Mouse (Mus musculus) embryonic facial prominence, embryonic 14.5 days (tissue): ENCODE results near the gene Fam71e2. TPM values are rescaled to one million over a fixed set of nuclear protein-coding genes. Genes with fewer than 3 reads are reported as not detected.
"Not testable (repeated sequence)": the region's sequence is repeated elsewhere in the genome, so short reads cannot be mapped to it uniquely, and the experiment has no call there.

Experiments used
- ATAC-seq: fragments of 200-750 bp; cut with Nextera tagmentation; 2 replicates; pipeline ENCODE4 v1.8.0; 2017; ENCODE audit warnings: low read depth, moderate number of reproducible peaks, moderate TSS enrichment
- DNase-seq: peaks from one replicate; pipeline ENCODE4 v3.0.0-alpha.2; 2015; ENCODE audit warnings: low spot score
- H3K27ac ChIP-seq: fragments of 300-500 bp; sonication (generic); replicated peaks from 2 replicates; pipeline ENCODE4 v1.5.1; 2014; ENCODE audit warnings: low read depth, mild to moderate bottlenecking, low read length, moderate library complexity
- H3K27me3 ChIP-seq: fragments of 300-500 bp; sonication (generic); replicated peaks from 2 replicates; pipeline ENCODE4 v1.6.1; 2014; ENCODE audit warnings: low read length; ENCODE audit not compliant: control insufficient read depth, insufficient read depth
- H3K36me3 ChIP-seq: fragments of 300-500 bp; sonication (generic); 2 replicates; pipeline ENCODE4 v1.6.1; 2014; ENCODE audit warnings: low read length, mixed read lengths; ENCODE audit not compliant: control insufficient read depth, insufficient read depth
- H3K4me1 ChIP-seq: fragments of 300-500 bp; sonication (generic); 2 replicates; pipeline ENCODE4 v1.6.1; 2014; ENCODE audit warnings: antibody characterized with exemption, low read length; ENCODE audit not compliant: control insufficient read depth, insufficient read depth
- H3K4me2 ChIP-seq: fragments of 300-500 bp; sonication (generic); 2 replicates; pipeline ENCODE4 v1.6.1; 2014; ENCODE audit warnings: low read depth, mild to moderate bottlenecking, low read length, moderate library complexity, mixed read lengths
- H3K4me3 ChIP-seq: fragments of 300-500 bp; sonication (generic); 2 replicates; pipeline ENCODE4 v1.5.1; 2014; ENCODE audit warnings: low read depth, mild to moderate bottlenecking, low read length
- H3K9ac ChIP-seq: fragments of 300-500 bp; sonication (generic); 2 replicates; pipeline ENCODE4 v1.6.1; 2014; ENCODE audit warnings: low read depth, mild to moderate bottlenecking, low read length, moderate library complexity, mixed read lengths
- H3K9me3 ChIP-seq: fragments of 300-500 bp; sonication (generic); 2 replicates; pipeline ENCODE4 v1.6.1; 2016; ENCODE audit warnings: low read length; ENCODE audit not compliant: control insufficient read depth
- WGBS: fragments of 180-500 bp; shearing (Covaris S2); extraction: QIAGEN DNeasy Blood & Tissue Kit; methylation state at CpG from one replicate; pipeline ENCODE4 v1.1.7; 2014; 5-methylcytosine and 5-hydroxymethylcytosine counted together
- polyA plus RNA-seq: library from polyadenylated mRNA; unstranded; fragments of >200 nt; fragmentation: Nextera tagmentation; extraction: Ambion mirVana; gene quantifications from 2 replicates; pipeline ENCODE4 v1.2.1, GENCODE M21; 2014

Gene Fam71e2
- not detected in 2 replicates for polyA plus RNA-seq

DNA sequence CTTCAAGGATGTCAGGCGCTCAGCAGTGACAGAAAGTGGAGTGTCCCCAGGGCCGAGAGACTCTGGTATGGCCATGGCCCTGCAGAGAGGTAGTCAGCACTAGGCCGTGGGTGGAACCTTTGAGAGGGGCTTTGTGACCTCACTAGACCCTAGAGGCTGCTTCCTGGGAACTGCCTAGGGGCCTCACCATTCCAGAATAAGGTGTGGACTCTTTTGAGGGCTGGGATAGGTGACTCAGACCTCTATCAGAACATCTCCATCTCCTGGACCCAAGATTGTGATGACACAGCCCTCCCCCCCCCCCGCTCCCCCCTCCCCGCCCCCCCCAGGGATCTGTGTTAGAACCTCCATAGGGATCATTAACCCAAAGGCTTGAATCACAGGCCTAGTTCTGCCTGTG lies at the start of gene Fam71e2:
Gene Fam71e2, minus strand, starts transcription at position 101 of the 400 bp plus-strand sequence.
- Histone ChIP-seq H3K9ac (no peak within 1 kb of the TSS), H3K27me3 (peaks cover 11% of the 10 kb centered on the region), H3K4me2 (no peak within 1 kb of the TSS), H3K4me1 (no peaks in the 10 kb centered on the region), H3K9me3 (no peaks in the 10 kb centered on the region), H3K27ac (no peak within 1 kb of the TSS), H3K4me3 (no peak within 1 kb of the TSS), H3K36me3 (no peaks in the 10 kb centered on the region)
- WGBS = 69% methylated on average over 4 of the region's 5 CpGs
- no peak for ATAC-seq
- DNase-seq = no peak

DNA sequence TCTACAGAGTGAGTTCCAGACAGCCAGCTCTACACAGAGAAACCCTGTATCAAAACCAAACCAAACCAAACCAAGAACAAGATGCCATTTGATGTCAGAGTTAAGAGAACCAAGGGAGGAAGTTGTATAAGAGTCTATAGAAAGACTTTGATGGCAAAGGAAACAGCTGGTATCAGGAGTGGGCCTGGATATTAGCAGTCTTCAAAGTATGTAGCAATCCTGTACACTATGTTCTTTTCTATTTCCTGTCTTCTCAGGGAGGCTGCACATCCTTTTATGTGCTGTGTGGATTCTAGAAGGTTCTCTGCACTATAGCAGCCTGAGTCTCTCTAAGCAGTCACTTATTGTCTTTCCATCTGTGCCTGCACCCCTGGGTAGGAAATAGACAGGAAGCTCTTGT lies 45.5 kb upstream of the Fam71e2 start:
- ATAC-seq (no peak), DNase-seq (no peak)
- Histone ChIP-seq H3K4me3 (no peak overlapping the region), H3K4me2 (no peak overlapping the region), H3K9me3 (no peaks in the 10 kb centered on the region), H3K9ac (no peak overlapping the region), H3K27ac (no peak overlapping the region), H3K4me1 (peaks cover 6% of the 10 kb centered on the region; the same call in 1 of the 2 replicates), H3K36me3 (no peaks in the 10 kb centered on the region), H3K27me3 (no peaks in the 10 kb centered on the region)

DNA sequence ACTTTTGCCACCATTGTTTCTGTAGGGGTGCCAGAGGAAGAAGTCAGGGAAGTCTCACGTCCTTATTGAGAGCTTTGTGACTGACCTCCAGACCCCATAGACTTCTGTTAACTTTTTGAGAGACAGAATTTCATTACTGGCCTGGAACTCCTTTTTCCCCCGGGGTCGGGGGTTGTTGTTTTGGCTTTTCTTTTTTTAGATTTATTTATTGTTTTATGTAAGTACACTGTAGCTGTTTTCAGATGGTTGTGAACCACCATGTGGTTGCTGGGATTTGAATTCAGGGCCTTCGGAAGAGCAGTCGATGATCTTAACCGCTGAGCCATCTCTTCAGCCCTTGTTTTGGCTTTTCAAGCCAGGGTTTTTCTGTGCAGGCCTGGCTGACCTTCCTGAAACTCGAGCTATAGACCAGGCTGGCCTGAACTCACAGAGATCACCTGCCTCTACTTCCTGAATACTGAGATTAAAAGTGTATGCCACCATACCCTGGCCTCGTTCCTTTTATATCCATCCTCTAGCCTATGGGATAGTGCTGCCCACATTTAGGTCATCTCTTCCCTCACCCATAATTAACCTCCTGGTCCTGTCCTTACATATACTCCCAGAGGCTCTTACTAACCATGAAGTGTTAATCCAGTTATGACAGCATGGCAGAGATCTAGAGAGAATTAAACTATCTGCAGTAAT lies 42.1 kb upstream of the Fam71e2 start:
- Histone ChIP-seq H3K27me3 (no peaks in the 10 kb centered on the region), H3K4me3 (peak overlapping the region; percentile 97), H3K4me2 (peak overlapping the region; percentile 62), H3K9ac (peak overlapping the region; percentile 67), H3K9me3 (no peaks in the 10 kb centered on the region), H3K4me1 (peaks cover 21% of the 10 kb centered on the region), H3K27ac (peak overlapping the region; percentile 89), H3K36me3 (peaks cover 25% of the 10 kb centered on the region)
- DNase-seq = no peak
- ATAC-seq = no peak
- 23% methylated on average over 8 of the region's 8 CpGs for WGBS

DNA sequence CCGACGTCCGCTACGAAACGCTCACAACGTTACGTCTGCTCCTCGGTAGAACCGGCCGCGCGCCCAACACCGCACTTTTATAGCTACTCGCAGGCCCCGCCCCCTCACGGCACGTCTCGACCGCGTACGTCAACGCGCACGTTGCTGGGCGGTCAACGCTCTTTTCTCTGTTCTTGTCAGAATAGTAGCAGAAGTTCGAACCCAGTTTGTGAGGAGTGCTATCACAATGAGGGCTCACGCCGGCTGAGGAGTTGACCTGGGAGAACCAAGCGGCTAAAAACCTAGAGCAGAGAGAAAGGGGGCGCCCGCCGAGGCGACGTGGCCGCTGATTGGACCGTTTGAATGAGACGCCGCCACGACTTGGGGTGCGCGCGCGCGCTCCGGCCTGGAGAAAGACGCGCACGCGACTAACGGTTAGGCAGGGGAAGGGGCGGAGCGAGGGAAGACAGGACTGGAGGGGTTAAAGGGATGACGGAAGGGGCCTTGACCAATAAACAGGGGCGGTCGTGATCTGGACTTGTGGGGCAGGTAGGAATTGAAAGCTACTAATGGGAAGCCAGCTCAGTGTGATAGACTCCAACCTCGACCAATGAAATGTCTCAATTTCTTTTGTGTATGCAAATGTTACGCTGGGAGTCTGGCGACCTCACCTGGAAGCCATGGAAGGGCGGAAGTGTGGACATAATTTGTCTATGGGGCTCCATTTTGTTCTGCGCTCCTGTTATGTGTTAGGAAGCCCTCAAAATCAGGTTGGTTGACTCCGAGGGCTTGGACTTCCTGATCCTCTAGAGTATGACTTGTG lies 41.4 kb upstream of the Fam71e2 start, which contains the start of gene Ube2s:
Gene Ube2s, minus strand, starts transcription at position 288 of the 802 bp plus-strand sequence.
- under 1% methylated on average over 59 of the region's 62 CpGs for whole genome bisulfite sequencing
- DNase-seq = peak; percentile 100

DNA sequence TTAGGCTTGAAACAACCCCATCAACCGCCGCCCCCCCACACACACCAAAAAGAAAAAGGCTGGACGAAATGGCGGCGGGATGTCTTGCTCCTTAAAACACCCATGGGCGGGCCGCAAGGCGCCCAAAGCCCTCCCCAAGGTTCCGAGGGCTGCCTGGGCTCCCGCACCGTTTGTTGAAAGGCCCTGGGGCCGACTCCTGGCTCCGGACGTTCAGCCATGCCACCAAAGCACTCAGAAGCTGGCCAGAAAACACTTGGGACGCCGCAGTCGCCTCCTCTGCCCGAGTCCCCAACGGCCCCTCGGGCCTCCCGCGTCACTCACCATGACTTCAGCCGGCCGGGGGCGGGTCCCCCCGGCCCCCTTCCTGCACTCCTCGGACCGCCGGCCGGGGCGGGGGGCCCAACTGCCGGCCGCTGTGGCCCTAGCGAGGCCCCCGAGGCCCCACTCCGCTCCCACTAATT lies 40.8 kb upstream of the Fam71e2 start:
- Histone ChIP-seq H3K36me3 (peaks cover 35% of the 10 kb centered on the region), H3K4me3 (peak overlapping the region; percentile 97), H3K27ac (peak overlapping the region; percentile 98), H3K27me3 (no peaks in the 10 kb centered on the region), H3K9me3 (no peaks in the 10 kb centered on the region), H3K9ac (peak overlapping the region; percentile 99), H3K4me2 (peak overlapping the region; percentile 80), H3K4me1 (peaks cover 21% of the 10 kb centered on the region)
- 0% methylated on average over 15 of the region's 36 CpGs for WGBS
- ATAC-seq (0 out of 2 replicates have a peak, but pooled peaks have one; percentile 1), DNase-seq (peak; percentile 32)

More for the DNA sequence above, 41.4 kb upstream of the Fam71e2 start, which contains the start of gene Ube2s:
- Histone ChIP-seq H3K9me3 (no peaks in the 10 kb centered on the region), H3K4me1 (peaks cover 21% of the 10 kb centered on the region), H3K9ac (peak within 1 kb of the TSS; percentile 99), H3K27ac (peak within 1 kb of the TSS; percentile 98), H3K36me3 (peaks cover 29% of the 10 kb centered on the region), H3K4me2 (peak within 1 kb of the TSS; percentile 80), H3K4me3 (peak within 1 kb of the TSS; percentile 97), H3K27me3 (no peaks in the 10 kb centered on the region)
- peak; percentile 99 for ATAC-seq

DNA sequence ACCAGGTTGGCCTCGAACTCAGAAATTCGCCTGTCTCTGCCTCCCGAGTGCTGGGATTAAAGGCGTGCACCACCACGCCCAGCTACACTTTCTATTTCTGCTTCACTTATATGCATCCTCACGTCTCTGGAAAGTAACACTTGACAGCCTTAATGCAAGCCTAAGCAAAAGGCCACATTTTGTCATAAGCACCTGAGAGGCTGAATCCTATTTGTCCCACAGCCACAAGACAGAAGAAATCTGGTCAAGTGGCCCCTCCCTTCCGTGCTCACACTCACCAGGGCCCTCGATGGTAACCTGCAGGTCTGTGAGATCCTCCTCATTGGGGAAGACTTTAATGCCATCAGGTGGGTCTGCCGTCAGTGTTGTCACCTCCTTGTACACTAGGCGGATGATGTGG lies 40.0 kb upstream of the Fam71e2 start:
- DNase-seq, H3K27me3 ChIP-seq, H3K9me3 ChIP-seq, ATAC-seq: not testable (repeated sequence)
- H3K4me3 ChIP-seq = peak overlapping the region; percentile 97
- peak overlapping the region; percentile 80 for H3K4me2 ChIP-seq
- H3K27ac ChIP-seq = peak overlapping the region; percentile 98; the same call in 1 of the 2 replicates
- peaks cover 21% of the 10 kb centered on the region for H3K4me1 ChIP-seq
- H3K9ac ChIP-seq = peak overlapping the region; percentile 99
- H3K36me3 ChIP-seq = peaks cover 43% of the 10 kb centered on the region
- WGBS = 40% methylated on average over 10 of the region's 10 CpGs

DNA sequence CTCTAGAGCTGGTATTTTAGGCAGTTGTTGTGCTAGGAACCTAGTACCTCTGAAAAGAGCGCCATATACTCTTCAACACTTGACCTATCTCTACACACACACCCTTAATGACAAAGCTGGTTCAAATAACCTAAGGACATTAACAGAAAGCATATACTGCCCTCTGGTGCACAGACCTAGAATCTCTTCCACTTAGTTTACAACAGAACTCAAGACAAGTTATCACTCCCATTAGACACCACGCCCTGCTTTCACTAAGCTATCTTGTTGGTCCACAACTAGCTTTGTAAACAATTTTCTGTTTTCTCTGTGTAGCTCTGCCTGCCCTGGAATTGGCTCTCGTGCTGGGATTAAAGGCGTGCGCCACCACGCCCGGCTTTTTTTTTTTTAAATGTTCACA lies 35.6 kb upstream of the Fam71e2 start:
- H3K9me3 ChIP-seq = no peaks in the 10 kb centered on the region
- H3K36me3 ChIP-seq = peaks cover 58% of the 10 kb centered on the region
- H3K4me2 ChIP-seq = no peak overlapping the region
- peak; percentile 54 for DNase-seq
- ATAC-seq = no peak
- no peak overlapping the region for H3K27ac ChIP-seq
- 87% methylated on average over 7 of the region's 7 CpGs for WGBS
- H3K4me3 ChIP-seq = no peak overlapping the region
- no peak overlapping the region for H3K9ac ChIP-seq
- H3K4me1 ChIP-seq = peaks cover 15% of the 10 kb centered on the region
- H3K27me3 ChIP-seq = no peaks in the 10 kb centered on the region

DNA sequence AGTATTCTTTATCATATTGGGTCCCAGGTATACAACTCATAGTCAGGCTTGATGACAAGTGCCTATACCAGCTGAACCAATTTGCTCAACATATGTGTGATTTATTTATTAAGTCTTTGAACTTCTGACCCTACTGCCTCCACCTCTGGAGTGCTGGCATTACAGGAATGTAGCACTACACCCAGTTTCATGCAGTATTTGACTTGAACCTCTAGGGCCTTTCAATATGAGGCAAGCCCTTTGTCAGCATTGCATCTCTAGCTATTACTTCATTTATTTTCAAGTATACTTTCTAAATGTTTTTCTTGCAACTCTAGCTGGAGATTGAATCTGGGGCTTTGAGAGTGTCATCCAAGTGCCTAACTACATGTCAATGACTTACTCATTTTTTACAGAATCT lies 31.1 kb upstream of the Fam71e2 start:
- no peak overlapping the region for H3K27ac ChIP-seq
- H3K4me2 ChIP-seq = no peak overlapping the region
- no peak overlapping the region for H3K9ac ChIP-seq
- no peaks in the 10 kb centered on the region for H3K9me3 ChIP-seq
- ATAC-seq (no peak), DNase-seq (no peak)
- no peaks in the 10 kb centered on the region for H3K27me3 ChIP-seq
- peaks cover 34% of the 10 kb centered on the region for H3K36me3 ChIP-seq
- no peak overlapping the region for H3K4me3 ChIP-seq
- no peaks in the 10 kb centered on the region for H3K4me1 ChIP-seq
